Mouse (Mus musculus) neural tube, embryonic 10.5 days (tissue): ENCODE measurements at regions not wholly inside any gene's neighbourhood (a gene's known extent, or its start where the extent isn't known, plus 50 kb on each side); places are given as distances from the start of the nearest gene placed in this dataset.
A peak's percentile ranks its signal among the peaks of the same experiment; 100 is the strongest.

Source experiments
- DNase-seq: peaks from one replicate; pipeline ENCODE4 v3.0.0-alpha.2; 2017; ENCODE audit warnings: low spot score; ENCODE audit errors: extremely low spot score

- no peak for DNase-seq
Observed at GRCm38 (mm10) chr4:153905076-153905475, 52.0 kb upstream of the A430005L14Rik start.

DNA sequence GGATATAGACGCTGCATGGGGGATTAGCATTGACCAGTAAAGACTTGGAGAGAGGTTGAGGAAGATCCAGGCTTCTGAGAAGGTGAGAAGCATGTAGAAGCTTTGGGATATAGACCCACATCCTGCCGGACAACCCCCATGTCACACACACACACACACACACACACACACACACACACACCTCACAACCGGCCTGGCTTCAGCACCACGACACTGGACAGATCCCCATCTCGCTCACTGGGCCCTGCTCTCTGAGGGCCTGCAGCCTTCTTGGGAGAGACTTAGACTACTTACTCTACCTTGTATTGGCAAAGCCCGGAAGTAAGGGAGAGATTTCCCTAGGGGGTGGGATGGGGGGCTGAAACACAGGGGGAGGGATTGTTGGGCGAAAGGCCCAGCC lies 51.5 kb upstream of the A430005L14Rik start:
- peak; percentile 21 for DNase-seq
